Mouse (Mus musculus) megakaryocyte-erythroid progenitor cell, adult 5-6 weeks (primary cell): ENCODE measurements at regions not wholly inside any gene's neighbourhood (a gene's known extent, or its start where the extent isn't known, plus 50 kb on each side); places are given as distances from the start of the nearest gene placed in this dataset.

Experiments used
- ATAC-seq: replicated peaks from 2 replicates; pipeline ENCODE4 v1.8.0; 2016; ENCODE audit warnings: mild to moderate bottlenecking, inconsistent platforms; ENCODE audit not compliant: severe bottlenecking, poor library complexity, low FRiP score, low TSS enrichment

- ATAC-seq, result no peak
Observed at GRCm38 (mm10) chr1:89287136-89287795, 167.3 kb upstream of the Agap1 start.

- no peak for ATAC-seq
Observed at GRCm38 (mm10) chr1:89288001-89288400, 166.6 kb upstream of the Agap1 start.

GRCm38 (mm10) chr1:89288921-89289320, 165.7 kb upstream of the Agap1 start:
- ATAC-seq, result no peak

GRCm38 (mm10) chr1:89296691-89297090, 157.9 kb upstream of the Agap1 start:
- ATAC-seq, result no peak

GRCm38 (mm10) chr1:89297766-89298165, 156.8 kb upstream of the Agap1 start:
- no peak for ATAC-seq

GRCm38 (mm10) chr1:89301151-89301550, 153.5 kb upstream of the Agap1 start:
- no peak for ATAC-seq

- ATAC-seq, result no peak
Observed at GRCm38 (mm10) chr1:89302368-89302951, 152.1 kb upstream of the Agap1 start.

- no peak for ATAC-seq
Observed at GRCm38 (mm10) chr1:89305171-89305570, 149.4 kb upstream of the Agap1 start.

GRCm38 (mm10) chr1:89308788-89309187, 145.8 kb upstream of the Agap1 start:
- ATAC-seq, result no peak

- ATAC-seq, result no peak
Observed at GRCm38 (mm10) chr1:89313064-89313463, 141.5 kb upstream of the Agap1 start.

- ATAC-seq, result no peak
Observed at GRCm38 (mm10) chr1:89317897-89318296, 136.7 kb upstream of the Agap1 start.

- ATAC-seq, result no peak
Observed at GRCm38 (mm10) chr1:89318663-89319062, 135.9 kb upstream of the Agap1 start.

- no peak for ATAC-seq
Observed at GRCm38 (mm10) chr1:89322621-89323020, 132.0 kb upstream of the Agap1 start.

GRCm38 (mm10) chr1:89323091-89323490, 131.5 kb upstream of the Agap1 start:
- peak; percentile 81; the same call in 1 of the 2 replicates for ATAC-seq

GRCm38 (mm10) chr1:89331352-89331751, 123.3 kb upstream of the Agap1 start:
- ATAC-seq, result no peak

- no peak for ATAC-seq
Observed at GRCm38 (mm10) chr1:89332676-89333075, 121.9 kb upstream of the Agap1 start.

- ATAC-seq, result no peak
Observed at GRCm38 (mm10) chr1:89337861-89338260, 116.7 kb upstream of the Agap1 start.

- ATAC-seq, result no peak
Observed at GRCm38 (mm10) chr1:89342794-89343193, 111.8 kb upstream of the Agap1 start.

GRCm38 (mm10) chr1:89344546-89344945, 110.1 kb upstream of the Agap1 start:
- peak; percentile 84 for ATAC-seq

- no peak for ATAC-seq
Observed at GRCm38 (mm10) chr1:89347341-89347740, 107.3 kb upstream of the Agap1 start.

- no peak for ATAC-seq
Observed at GRCm38 (mm10) chr1:89352936-89353335, 101.7 kb upstream of the Agap1 start.
